Mouse (Mus musculus) retina, embryonic 14.5 days (tissue): Measurements from ENCODE around the gene Nop9.

Experiments
- DNase-seq: peaks from one replicate; pipeline ENCODE4 v3.0.0-alpha.2; 2015; ENCODE audit warnings: low spot score

The Nop9 gene

GRCm38 (mm10) chr14:55745180-55745860 is at the start of gene Nop9, which contains the start of gene Dhrs1:
Gene Nop9 (plus strand): TSS chr14:55745693.
Gene Dhrs1 (minus strand): TSS chr14:55745690.
- DNase-seq, result peak; percentile 84

DNA sequence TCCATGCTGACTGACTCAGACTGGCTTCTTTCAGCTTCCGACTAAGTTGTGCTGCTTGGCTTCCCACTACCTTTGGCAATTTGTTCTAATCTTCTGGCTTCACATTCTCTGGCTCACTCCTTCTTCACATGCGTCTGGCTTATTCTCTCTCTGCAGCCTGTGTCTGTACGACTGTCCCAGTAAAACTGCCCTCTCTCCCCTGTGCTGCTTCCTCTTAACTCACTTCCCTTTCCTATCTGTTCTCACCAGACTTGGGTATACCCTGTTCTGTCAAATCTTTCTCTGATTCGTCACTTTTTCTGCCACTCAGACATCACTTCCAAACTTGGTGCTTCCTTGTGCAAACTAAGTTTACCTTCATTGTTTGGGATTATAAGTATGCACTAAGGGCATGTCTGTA is 48.3 kb upstream of the Nop9 start:
- no peak for DNase-seq

DNA sequence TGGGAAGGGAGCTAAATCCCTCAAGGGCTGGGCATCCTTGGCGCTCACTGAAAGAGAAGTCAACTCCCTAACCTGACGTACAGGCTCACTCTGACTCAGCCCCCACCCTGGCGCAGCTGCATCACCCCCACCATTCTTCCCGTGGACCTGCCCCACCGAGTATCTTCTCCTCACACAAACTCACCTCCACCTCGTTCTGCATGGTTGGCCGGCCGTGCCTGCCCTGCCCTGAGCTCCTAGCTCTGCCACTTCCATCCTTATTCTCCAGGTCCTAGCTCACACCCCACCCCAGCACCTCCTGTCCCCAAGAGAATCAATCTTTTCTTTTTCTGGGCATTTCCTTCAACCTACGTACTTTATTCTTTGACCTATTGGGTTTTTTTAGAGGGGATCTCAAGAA is 44.4 kb upstream of the Nop9 start:
- no peak for DNase-seq

DNA sequence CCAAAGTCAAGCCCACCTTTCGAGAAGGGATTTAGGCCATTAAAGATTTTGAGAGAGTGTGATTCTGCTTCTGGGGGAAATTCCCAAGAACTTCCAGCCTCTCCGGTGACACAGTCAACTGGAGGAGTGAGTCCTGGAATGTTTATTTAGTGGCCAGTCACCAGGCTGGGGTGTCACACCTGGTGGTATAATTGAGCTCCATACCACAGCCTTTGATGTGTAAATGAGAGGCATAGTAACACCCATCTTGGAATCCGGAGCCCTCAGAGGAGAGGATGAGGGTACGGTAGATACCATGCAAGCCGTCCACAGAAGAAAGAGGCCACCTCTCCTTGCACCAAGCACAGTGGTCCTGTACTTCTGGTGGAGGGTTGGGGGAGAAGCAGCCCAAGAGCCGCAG is 42.7 kb upstream of the Nop9 start:
- DNase-seq, result no peak

- no peak for DNase-seq
Measured at GRCm38 (mm10) chr14:55706051-55706600, 39.4 kb upstream of the Nop9 start.

DNA sequence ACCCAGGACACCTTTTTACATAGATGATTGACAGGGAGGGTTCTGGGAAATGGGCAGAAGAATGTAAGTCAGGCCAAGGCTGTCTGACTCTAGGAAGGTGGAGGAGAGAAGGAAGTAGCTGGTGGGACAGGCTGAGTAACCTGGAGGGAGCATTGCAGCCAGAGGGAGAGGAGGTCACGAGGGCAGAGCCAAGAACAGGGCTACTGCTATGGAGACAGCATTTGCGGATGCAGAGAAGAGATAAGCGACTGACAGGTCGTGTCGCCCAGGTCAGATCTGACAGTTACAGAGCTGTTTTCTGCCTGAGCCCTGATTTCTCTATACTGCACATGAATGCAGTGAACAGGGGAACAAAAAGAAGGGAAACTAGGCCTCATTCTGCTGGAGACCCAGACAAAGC is 38.1 kb upstream of the Nop9 start:
- no peak for DNase-seq

GRCm38 (mm10) chr14:55709509-55709908 is 36.0 kb upstream of the Nop9 start:
- DNase-seq, result no peak

DNA sequence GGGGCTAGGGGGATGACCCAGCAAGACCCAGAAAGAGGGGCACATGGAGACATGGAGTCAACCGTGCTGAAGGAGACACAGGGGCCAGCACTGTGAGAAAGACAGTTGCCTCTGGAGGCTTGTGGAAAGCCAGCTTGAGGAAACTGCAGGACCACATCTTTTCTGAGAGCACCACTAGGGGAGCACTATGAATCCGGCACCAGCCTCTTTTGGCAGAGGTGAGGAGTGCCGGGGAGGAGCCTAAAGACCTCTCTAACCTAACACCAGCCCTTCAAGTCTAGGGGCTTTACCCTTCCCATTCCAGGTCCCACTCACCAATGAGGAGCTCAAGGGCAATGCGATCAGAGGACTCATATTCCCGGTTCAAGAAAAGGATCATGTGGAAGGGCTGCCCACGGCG is 33.7 kb upstream of the Nop9 start:
- DNase-seq, result no peak

- DNase-seq, result peak; percentile 28
Measured at GRCm38 (mm10) chr14:55713007-55713728, 32.3 kb upstream of the Nop9 start.

- DNase-seq, result no peak
Measured at GRCm38 (mm10) chr14:55713729-55714122, 31.8 kb upstream of the Nop9 start, which contains the start of gene Tgm1. Gene Tgm1 (minus strand): TSS chr14:55713926.

DNA sequence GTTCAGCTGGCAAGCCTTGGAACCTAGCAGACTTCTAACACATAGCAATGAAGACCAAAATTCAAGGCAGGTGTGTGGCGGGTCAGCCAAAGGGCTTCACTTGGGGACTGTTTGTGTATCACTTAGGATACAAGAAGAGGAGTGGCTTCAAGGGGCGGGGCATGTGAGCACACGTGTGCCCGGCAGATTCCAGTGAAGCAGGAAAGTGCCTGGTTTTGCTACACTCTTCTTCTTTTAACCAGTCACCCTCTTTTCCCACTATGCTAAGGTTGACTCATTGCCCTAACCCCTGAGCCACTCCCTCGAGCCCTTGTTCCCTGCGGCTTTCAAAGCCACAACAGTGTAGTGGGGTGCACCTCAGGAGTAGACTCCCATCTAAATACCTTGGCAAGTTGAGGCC is 30.6 kb upstream of the Nop9 start:
- DNase-seq, result no peak

GRCm38 (mm10) chr14:55716271-55716670 is 29.2 kb upstream of the Nop9 start:
- no peak for DNase-seq

GRCm38 (mm10) chr14:55716884-55717283 is 28.6 kb upstream of the Nop9 start:
- DNase-seq, result no peak

DNA sequence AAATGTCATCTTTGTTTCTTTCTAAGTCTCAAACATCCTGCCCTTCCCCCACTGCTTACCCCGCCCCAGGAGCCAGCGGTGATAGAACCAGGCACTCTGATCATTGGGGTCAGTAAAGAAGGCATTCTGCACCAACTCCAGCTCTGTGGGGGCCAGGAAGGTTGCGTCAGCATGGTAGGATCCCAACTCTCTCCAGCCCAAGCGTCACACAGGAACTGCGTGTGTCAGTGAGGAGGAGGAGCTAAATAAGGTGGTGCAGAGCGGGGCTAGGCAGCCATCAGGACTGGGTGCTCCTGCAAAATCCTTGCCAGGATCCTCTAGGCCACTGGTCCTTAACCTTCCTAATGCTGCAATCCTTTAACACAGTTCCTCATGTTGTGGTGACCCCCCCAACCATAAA is 25.8 kb upstream of the Nop9 start:
- no peak for DNase-seq

DNA sequence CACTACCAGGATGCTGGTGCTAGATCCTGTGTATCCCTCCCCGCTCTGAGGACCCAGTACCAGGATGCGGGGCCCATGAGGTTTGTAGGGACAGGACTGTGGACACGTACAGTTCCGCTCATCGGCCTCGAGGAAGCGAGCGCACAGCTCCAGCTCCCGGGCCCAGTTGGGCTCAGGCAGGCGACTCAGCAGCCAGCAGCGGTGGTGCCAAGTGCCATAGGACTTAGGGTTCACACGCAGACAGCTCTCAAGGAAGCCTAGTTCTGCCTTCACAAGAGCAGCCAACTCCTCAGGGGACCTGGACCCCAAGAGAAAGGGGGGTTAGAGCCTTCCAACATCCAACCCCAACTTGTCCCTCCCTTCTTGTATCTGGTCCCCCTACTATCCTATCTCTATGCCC is 24.8 kb upstream of the Nop9 start:
- DNase-seq, result no peak

DNA sequence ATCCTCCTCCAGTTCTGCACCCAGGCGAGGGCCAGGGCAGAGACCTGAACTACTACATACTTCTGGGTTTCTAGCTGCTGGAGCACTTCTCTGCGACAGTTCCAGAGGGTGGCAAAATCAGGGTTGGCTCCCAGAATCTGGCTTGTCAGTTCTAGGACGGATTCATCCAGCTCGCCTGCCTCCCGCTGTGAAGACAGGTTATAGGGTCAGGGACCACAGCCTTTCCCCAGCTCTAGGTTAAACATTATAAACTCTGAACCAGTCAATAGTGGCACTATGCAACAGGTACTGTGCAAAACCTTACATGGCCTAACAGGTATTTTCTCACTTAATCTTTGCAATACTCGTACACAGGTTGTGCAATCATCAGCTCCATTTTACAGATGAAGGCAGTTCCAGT is 24.4 kb upstream of the Nop9 start:
- no peak for DNase-seq

GRCm38 (mm10) chr14:55721700-55722437 is 23.6 kb upstream of the Nop9 start, which contains the start of gene Rabggta:
Gene Rabggta (minus strand): TSS chr14:55722263.
- DNase-seq, result peak; percentile 96

DNA sequence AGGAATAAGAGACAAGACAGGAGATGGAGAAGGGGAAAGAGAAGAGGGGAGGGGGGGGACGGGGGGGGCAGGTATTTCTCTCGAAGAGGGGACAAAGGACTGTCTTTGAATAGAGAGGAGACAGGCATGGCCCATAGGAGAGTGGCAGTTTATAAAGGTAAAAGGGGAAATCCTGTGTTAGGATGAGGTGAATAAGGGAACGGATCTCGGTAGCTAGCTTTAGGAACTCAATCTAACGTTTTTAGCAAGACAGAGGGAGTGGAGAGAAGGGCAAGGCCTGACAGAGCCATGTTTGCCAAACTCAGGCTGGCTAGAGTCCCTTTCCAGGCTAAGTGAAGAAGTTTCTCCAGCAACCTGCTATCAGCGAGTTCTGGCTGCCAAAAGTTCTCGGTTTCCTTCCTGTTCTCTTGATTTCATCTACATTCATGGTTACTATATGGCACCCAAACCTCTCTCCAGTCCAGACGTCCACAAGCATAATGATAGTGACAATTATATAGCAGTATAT is 23.0 kb upstream of the Nop9 start:
- DNase-seq, result no peak

DNA sequence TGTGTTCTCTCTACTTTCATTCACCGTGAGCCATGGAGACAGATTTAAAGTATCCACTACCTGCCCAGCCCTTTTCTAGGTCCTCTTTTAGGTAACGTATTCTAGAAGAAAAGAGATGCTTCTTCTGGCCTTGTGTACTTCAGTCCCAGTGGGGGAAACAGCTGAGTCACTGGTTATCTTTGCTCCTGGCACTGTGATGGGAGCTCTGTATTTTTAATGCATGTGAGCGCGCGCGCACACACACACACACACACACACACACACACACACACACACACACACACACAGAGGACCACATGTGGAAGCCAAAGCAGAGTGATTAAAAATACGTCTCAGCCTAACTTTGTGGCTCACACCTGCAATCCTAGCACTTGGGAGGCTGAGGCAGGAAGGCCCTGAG is 22.1 kb upstream of the Nop9 start:
- DNase-seq, result no peak

DNA sequence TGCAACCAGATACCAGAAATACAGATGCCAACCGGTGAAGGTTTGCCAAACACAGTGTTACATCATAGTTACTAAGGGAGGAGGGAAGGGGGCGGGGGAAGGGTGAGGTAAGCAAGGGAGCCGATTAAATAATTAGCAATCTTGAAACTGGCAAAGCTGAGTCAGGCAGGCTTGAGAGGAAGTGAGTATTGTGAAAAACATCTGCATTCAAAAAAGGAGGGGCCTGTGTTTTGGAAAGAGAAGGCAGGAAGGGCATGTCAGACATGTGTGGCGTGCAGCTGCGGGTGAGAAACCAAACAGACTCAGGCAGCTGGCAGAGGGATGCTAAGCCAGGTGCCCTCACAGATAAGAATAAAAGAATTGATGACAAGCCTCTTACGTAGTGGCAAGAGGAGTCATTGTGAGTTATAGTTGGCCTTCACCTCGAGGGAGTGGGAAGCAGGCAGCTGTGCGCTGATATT is 21.1 kb upstream of the Nop9 start:
- no peak for DNase-seq

- no peak for DNase-seq
Measured at GRCm38 (mm10) chr14:55726261-55726660, 19.2 kb upstream of the Nop9 start.
